Mouse (Mus musculus) CH12.LX (cell line): Measurements from ENCODE around the gene Ift27.

Experiments
- JUND ChIP-seq: conservative IDR thresholded peaks from 2 replicates; pipeline ENCODE4 v1.6.1; 2011; ENCODE audit warnings: low read depth, low read length, improper control_type of control experiment
- POLR2A ChIP-seq: IDR thresholded peaks from 2 replicates; pipeline ENCODE4 v1.6.1; 2011; ENCODE audit warnings: low read depth, mild to moderate bottlenecking, improper control_type of control experiment, low read length
- TCF12 ChIP-seq: IDR thresholded peaks from 2 replicates; pipeline ENCODE4 v1.6.1; 2014; ENCODE audit warnings: low read depth, mild to moderate bottlenecking, inconsistent platforms, low read length, improper control_type of control experiment

DNA sequence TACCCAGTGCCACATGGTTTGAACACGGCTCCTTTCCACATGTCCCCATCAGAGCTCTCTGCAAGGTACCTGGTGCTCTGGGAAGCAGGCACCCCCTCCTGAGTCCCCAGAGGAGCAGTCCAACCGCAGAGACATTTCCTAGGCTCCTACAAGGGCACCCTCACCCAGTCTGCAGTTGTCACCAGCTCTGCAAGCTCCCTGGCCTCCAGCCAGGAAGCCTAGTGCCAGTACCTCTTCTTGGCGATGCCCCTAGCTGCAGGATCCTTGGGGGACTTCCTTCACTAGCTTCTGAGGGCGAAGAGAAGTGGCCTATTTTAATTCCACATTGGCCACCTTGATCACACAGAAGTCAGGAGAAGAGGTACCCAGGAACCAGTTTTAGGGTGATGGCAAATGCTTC, 16.1 kb downstream of the Ift27 start:
- TF ChIP-seq POLR2A (no peak), JUND (no peak), TCF12 (no peak)
